Mouse (Mus musculus): ENCODE results near the gene Pdzrn4.

Pdzrn4 gene

GRCm38 (mm10) chr15:92500276-92500838 is 103.7 kb downstream of the Pdzrn4 start:
- DNase-seq (ENCODE audit: low spot score): no peak

GRCm38 (mm10) chr15:92502797-92503196 is 106.1 kb downstream of the Pdzrn4 start:
- no peak for DNase-seq (ENCODE audit: low spot score)

DNA sequence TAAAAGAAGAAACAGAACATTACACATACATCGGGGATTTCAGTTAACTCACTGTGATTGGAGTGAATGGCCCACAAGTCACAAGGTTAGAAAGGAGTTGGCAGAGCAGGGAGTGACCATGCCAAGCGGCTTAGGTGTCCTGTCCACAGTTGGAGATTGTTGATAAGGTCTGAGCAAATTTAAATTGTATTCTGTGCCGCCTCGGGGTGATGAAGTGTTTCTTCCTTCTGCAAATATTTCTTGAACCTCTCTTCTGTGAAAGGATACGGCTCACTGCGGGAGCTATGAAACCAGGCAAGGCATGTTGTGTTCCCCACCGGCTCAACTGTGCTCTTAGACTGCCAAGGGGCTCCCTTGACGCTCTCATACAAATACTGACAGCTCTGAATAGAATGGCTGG is 112.7 kb downstream of the Pdzrn4 start:
- no peak for DNase-seq (ENCODE audit: low spot score)

- DNase-seq (ENCODE audit: low spot score): no peak
Observed at GRCm38 (mm10) chr15:92515651-92516050, 119.0 kb downstream of the Pdzrn4 start.

DNA sequence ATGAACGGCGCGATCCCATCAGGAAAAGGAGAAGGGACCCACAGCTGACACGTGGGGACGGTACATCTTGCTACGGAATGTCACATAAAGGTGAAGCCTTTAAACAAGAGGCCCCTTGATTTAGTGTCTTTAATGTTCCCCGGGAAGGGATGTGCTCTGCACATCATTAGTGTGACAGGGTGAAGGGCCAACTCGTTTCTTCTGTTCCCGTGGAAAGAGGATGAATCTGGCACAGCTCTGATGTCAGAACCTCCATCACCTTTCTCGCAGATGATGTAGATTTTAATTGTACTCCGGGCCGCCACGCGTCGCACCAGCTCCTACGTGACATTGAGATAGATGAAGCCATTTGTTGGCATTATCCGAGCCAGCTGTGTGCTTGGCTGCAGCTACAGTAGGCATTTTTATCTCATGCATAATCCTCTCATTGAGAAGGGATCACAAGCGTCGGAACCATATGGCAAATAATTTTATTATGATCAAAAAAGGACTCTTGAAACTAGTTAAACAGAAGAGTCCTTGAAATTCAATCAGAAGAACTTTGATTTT is 124.1 kb downstream of the Pdzrn4 start:
- no peak for DNase-seq (ENCODE audit: low spot score)

GRCm38 (mm10) chr15:92521686-92522085 is 125.0 kb downstream of the Pdzrn4 start:
- no peak for DNase-seq (ENCODE audit: low spot score)

- DNase-seq (ENCODE audit: low spot score): no peak
Observed at GRCm38 (mm10) chr15:92524917-92525316, 128.2 kb downstream of the Pdzrn4 start.

DNA sequence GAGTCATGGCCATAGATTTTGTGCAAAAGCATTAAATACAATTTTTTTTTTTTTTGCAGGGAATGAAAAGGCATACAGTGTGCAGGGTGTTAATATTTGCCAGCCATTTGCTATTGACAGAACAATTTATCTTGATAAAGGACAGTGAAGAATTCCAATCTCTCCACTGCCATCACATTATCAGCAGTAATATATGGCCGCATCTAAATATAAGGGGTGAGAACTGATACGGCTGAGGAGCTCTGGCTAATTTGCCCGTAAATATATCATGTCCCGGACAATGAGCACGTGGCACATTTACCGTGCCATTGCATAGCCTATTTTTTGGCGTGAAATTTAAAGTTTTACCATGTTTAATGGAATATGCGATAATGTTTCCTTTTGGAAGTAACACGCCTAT is 128.7 kb downstream of the Pdzrn4 start:
- no peak for DNase-seq (ENCODE audit: low spot score)

- no peak for DNase-seq (ENCODE audit: low spot score)
Observed at GRCm38 (mm10) chr15:92526731-92527130, 130.1 kb downstream of the Pdzrn4 start.

DNA sequence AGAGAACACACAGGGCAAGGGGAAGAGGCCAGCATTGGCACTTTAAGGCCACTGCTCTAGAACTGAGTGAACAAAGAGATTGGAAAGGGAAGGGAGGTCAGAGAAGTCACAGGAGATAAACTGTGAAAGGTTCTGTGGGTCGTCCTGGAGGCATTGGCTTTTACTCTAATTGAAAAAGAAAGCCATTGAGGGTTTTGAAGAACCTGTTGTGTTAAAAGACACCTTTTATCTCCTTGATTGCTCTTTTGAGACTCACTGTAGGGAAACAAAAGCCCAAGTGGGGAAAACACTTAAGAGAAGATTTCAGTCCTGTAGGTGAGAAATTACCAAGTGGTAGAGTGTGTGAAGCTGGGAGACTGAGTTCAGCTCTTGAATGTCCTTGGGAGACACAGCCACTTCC is 146.6 kb downstream of the Pdzrn4 start:
- no peak for DNase-seq (ENCODE audit: low spot score)

DNA sequence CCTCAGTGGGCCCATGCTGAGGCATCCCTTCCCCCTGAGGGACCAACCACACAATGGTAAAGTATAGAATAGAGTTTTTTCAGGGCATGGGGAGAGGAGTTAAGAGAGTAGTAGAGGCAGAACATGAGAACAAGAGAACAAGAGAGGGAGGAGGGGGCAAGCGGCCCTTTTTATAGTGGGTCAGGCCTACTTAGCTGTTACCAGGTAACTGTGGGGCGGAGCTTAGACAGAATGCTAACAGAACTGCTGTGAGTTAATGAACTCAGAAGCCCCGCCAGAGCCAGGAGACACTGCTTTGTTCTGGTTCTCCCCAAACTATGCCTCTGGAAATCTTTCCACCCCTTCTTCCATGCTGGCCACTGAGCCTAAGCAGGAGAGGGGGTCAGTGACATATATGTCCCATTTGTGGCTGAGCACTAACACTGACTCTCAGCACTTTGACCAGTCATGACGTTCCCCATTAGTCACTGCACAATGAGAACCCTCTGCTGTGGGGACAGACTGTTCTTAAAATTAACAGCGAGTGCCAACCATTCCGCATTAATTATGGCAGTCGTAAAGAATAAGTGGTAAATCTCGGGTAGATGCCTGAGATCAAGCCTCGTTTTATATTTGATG is 150.7 kb downstream of the Pdzrn4 start:
- DNase-seq (ENCODE audit: low spot score): no peak

- DNase-seq (ENCODE audit: low spot score): no peak
Observed at GRCm38 (mm10) chr15:92555012-92555574, 158.4 kb downstream of the Pdzrn4 start.

GRCm38 (mm10) chr15:92555716-92556115 is 159.0 kb downstream of the Pdzrn4 start:
- DNase-seq (ENCODE audit: low spot score): no peak

- DNase-seq (ENCODE audit: low spot score): no peak
Observed at GRCm38 (mm10) chr15:92558592-92558991, 161.9 kb downstream of the Pdzrn4 start.

- DNase-seq (ENCODE audit: low spot score): no peak
Observed at GRCm38 (mm10) chr15:92562149-92562548, 165.5 kb downstream of the Pdzrn4 start.

GRCm38 (mm10) chr15:92563576-92563975 is 166.9 kb downstream of the Pdzrn4 start:
- DNase-seq (ENCODE audit: low spot score): no peak

- no peak for DNase-seq (ENCODE audit: low spot score)
Observed at GRCm38 (mm10) chr15:92570526-92571243, 174.0 kb downstream of the Pdzrn4 start.

- no peak for DNase-seq (ENCODE audit: low spot score)
Observed at GRCm38 (mm10) chr15:92571244-92571539, 174.5 kb downstream of the Pdzrn4 start.

DNA sequence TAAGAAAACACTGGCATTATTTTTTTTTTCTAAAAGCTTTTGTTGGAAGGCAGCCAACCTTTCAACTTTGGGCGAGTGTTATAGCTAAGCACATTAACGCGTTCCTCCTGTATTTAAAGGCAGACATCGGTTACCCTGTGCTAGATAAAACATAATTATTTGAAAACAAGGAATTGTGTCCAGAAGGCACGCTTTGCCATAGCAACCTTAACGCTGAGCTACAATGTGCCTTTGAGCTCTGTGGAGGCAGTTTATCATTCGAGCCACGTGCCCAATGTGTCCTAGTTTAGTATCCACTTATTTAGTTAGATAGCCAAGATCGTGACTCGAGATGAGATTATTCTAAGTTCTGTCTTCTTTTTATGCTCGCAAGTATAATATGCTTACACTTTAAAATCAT is 180.8 kb downstream of the Pdzrn4 start:
- DNase-seq (ENCODE audit: low spot score): no peak

GRCm38 (mm10) chr15:92580217-92580616 is 183.5 kb downstream of the Pdzrn4 start:
- no peak for DNase-seq (ENCODE audit: low spot score)

- DNase-seq (ENCODE audit: low spot score): no peak
Observed at GRCm38 (mm10) chr15:92580742-92581383, 184.2 kb downstream of the Pdzrn4 start.

- no peak for DNase-seq (ENCODE audit: low spot score)
Observed at GRCm38 (mm10) chr15:92584357-92585138, 187.9 kb downstream of the Pdzrn4 start.

Data from ovary, postnatal 10 days (tissue).